Mouse (Mus musculus): ENCODE measurements around the gene Opa1. TPM values are rescaled to one million over a fixed set of nuclear protein-coding genes. Genes with fewer than 3 reads are reported as not detected.
A peak's percentile ranks its signal among the peaks of the same experiment; 100 is the strongest.

Gene Opa1
- total RNA-seq, 2 experiments from 2014 or later: 169 to 173 TPM

DNA sequence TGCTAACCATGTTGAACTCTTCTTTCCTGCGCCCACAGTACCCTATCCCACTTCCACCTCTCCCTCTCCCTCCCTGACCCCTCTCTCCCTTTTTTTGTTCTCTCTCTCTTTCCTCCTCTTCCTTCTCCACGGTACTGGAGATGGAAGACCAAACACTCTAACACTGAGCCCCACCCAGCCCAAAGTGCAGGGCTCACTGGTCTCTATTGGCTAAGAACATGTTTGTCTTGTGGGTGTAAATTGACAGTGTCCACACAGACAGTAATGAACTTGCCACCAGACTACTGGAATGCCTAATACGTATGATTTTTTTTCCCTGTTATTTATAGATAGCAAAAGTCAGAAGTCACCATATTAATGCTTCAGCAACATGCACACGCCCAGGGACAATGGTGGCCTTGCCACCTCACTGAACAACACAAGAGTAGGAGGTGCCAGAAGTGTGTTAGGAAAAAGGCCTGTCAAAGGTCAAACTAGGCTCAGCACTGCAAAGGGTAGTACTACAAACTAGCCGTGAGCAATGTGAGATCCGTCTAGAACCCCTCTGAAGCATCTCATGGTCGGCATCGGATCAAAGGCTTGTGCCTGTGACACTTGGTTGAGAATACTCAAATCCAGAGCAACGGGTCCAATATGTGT, 77.2 kb downstream of the Opa1 start:
- DNase-seq: no peak

DNA sequence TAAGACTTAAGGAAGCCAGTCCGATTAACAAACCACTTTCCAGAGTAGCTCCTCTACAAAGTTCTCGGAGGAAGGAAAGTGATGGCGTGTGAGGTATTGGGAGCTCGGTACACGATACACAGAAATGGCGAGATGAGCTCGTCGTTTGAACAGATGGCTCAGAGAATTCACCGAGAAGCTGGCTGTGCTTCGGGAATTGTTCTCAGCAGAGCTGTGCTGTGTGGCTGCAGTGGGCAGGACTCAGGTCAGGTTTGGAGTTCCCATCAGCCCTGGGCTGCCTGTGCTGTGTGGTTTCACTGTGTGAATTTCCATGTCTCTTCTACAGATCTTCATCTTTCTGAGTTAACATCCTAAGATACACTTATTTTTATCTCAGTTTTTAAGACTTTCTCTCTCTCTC, 77.8 kb downstream of the Opa1 start:
- no peak for DNase-seq

GRCm38 (mm10) chr16:29657650-29658548, 78.8 kb downstream of the Opa1 start:
- DNase-seq: peak in 1 of 2 experiments; percentile 5

DNA sequence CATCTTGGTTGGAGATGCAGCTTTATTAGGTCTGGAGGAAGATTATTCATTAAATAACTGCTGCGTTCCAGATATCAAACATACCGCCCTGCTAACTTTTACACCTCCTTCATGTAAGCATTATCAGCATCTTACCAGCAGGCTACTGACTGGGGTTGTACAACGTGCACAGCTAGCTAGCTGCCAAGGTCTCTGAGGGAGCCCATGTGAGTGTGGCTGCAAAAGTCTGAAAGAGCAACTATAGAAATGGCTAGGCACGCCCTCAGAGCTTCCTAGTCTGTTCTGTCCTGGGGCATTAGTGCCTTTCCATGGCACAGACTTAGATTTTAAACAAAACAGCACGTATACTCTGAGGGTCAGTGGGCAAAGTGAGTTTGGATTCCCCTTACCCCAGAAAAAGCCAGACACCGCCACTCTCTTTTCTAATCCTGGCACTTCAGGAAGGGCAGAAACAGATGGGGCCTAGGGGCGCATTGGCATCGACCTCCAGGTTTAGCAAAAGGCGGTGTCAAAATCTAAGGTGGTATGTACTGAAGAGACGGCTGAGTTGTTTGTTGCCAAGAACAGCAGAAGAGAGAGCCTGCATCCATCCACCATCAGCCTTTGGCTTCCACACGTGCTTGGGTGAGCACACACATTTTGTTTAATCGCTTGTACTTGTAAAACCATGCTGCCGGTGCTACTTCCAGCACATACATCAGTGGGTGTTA, 80.1 kb downstream of the Opa1 start:
- no peak for DNase-seq

- no peak for DNase-seq
Observed at GRCm38 (mm10) chr16:29663042-29663758, 84.1 kb downstream of the Opa1 start.

DNA sequence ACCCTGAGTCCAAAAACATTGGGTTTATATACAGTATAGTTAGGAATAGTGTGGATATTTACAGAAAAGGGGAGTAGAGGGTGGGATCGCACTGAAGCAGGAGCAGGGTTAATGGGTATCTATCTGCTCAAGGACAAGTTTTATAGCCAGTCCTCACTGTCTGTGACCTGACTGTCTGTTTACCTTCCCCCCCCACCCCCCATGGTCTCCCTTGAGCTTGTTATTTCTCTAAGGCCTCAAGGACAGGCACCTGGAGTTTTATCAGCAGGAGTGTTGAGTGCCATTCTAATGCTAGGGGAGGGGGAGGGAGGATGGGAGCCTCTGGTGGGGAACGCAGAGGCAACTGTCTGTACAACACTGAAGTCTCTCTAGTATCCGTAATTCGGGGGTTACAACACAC, 85.3 kb downstream of the Opa1 start:
- DNase-seq: no peak

- no peak for DNase-seq
Observed at GRCm38 (mm10) chr16:29666991-29667701, 88.0 kb downstream of the Opa1 start.

GRCm38 (mm10) chr16:29667702-29668061, 88.5 kb downstream of the Opa1 start:
- DNase-seq: no peak

GRCm38 (mm10) chr16:29668451-29668850, 89.3 kb downstream of the Opa1 start:
- no peak for DNase-seq

DNA sequence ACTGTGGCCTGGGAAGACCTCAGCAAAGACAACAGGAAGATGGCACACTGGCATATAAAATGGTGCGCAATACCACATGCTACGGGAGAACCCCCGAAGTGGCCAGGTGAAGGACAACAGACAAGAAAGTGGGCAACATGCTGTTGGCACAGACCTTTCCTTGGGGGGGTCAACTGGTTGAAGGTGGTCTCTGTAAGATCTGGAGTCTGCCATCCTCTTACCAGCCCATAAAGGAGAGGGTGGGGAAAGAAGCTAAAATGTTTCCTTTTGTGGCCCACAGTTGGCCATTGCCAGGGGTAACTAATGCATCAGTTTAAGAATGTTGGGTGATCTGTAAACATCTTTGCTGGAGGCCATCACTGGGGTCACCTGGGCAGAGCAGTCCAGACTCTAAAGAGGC, 91.7 kb downstream of the Opa1 start:
- no peak for DNase-seq

- no peak for DNase-seq
Observed at GRCm38 (mm10) chr16:29673230-29673629, 94.1 kb downstream of the Opa1 start.

DNA sequence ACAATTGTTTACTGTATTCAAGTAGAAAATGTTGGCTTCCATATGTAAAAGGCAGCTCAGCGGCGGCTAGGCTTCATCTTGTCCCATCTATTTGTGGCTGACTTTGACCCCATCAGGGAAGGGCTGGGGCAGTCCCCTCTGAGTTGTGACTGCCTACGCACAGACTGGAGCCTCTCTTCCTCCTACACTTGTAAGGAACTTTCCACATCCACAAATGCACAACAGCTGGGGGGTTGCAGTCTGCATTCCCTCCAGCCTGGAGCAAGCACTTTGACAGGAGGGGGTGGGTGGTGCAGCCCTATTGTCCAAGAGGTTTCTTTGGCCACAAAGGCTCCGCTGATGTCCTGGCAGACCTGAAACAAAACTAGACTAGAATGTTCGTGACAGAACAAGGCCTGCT, 100.5 kb downstream of the Opa1 start:
- DNase-seq: no peak

- no peak for DNase-seq
Observed at GRCm38 (mm10) chr16:29680548-29681175, 101.5 kb downstream of the Opa1 start.

- DNase-seq: no peak
Observed at GRCm38 (mm10) chr16:29682555-29683431, 103.7 kb downstream of the Opa1 start.

DNA sequence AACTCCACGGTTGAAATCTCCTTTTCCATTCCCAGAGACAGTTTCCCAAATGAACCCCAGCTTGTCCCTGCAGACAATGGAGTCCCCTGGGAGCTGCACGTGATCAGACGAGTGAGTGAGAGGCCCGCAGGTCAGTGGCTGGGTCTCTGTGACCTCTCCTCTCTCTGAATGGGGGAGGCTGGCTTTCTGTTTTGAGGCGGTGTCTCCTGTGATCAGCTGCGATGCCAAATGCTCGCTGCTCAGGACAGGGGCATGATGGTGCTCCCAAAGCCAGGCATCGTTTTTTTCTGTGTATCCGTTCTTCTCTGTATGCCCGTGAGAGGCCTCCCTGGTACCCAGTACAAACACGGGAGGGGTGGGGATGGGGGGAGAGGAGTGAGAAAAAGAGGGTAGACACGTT, 104.4 kb downstream of the Opa1 start:
- peak; percentile 12 to 31 for DNase-seq

- DNase-seq: no peak
Observed at GRCm38 (mm10) chr16:29684111-29684510, 105.0 kb downstream of the Opa1 start.

DNA sequence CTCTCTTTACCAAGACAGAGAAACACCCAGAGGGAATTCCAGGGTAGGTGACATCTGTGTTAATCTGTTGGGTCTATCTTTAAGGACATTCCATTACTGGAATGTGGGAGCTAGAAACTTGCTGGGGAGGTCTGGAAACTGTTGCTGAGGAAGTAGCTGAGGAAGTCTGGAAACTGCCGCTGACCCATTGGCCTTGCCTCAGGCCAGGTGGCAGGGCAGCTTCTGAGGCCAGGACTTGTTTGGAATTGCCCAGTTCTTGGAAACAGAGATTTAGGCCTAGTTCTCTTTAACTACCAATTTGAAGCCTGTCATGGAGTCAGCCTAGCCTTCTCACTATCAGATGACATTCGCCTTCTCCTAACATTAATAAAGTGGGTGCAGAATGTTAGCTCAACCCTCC, 105.5 kb downstream of the Opa1 start:
- DNase-seq: no peak

DNA sequence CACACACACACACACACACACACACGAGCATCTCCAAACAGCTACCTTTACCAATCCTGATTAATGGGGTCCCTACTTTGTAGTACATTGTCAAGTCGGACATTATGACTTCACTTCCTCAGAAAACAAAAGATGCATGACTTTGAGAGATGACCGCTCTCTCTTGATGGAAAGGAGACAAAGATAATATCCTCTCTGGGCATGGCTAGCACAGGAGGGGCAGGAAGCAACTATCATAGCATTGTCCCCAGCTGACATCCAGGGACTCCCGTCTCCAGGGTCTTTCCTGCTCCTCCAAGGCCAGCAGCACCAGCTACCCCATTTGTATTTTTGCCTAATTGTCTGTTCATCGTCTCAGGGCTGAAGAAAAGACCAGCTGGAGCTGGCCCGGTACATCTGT, 107.0 kb downstream of the Opa1 start:
- no peak for DNase-seq

DNA sequence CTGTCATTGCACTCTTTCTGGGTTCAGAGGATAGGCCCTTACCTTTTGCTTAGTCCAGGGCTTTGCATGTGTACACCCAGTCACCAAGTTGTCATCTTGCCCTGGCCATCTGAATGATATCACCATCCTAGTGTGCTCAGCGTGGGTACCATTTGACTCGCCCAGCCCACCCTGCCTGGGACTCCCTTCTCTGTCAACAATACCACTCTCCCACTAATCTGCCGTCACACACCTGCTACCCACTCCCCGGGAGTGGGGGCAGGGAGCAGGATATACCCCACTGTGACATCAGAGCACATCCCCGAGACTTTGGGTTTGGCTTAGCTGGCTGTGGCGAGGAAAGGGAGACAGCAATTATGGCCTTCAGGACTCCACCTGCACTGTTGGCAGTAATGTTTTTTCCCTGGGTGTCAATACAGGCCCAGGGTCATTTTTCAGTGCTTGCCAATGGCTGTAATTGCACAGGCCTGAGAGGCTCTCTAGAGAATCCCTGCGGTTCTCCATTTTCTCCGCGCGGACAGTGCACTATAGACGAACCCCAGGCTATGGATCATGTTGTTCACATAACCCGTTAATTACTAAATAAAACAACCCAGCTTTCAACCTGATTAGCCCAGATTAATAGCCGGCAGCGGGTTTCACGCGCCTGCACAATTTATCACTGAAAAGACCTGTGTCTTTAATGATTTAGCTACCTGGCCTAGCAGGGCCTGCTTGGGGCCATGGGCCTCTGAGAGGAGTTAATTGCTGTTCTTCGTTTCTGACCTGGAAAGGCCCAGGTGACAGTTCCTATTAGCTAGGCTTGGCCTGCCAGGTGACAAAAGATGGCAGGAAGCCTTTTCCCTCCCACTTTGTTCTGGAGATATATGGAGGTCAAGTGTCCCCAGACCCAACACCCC, 109.1 kb downstream of the Opa1 start:
- DNase-seq: no peak

All from heart, adult 18-20 months (tissue).